Mouse (Mus musculus) neural tube, embryonic 14.5 days (tissue): Measurements from ENCODE around the gene Cd3e. TPM values are rescaled to one million over a fixed set of nuclear protein-coding genes. Genes with fewer than 3 reads are reported as not detected.

Experiments used
- ATAC-seq: fragments of 200-750 bp; cut with Nextera tagmentation; 2 replicates; pipeline ENCODE4 v1.8.0; 2017; ENCODE audit warnings: low read depth, mild to moderate bottlenecking, moderate TSS enrichment, moderate library complexity
- H3K27ac ChIP-seq: fragments of 300-500 bp; sonication (generic); 2 replicates; pipeline ENCODE4 v1.5.1; 2014; ENCODE audit warnings: low read depth, mild to moderate bottlenecking, control low read depth, low read length, moderate library complexity, mixed read lengths
- H3K27me3 ChIP-seq: fragments of 300-500 bp; sonication (generic); 2 replicates; pipeline ENCODE4 v1.6.1; 2014; ENCODE audit warnings: low read length; ENCODE audit not compliant: control insufficient read depth, insufficient read depth
- H3K36me3 ChIP-seq: fragments of 300-500 bp; sonication (generic); 2 replicates; pipeline ENCODE4 v1.6.1; 2014; ENCODE audit warnings: low read length, mixed read lengths; ENCODE audit not compliant: control insufficient read depth, insufficient read depth
- H3K4me1 ChIP-seq: fragments of 300-500 bp; sonication (generic); 2 replicates; pipeline ENCODE4 v1.6.1; 2014; ENCODE audit warnings: low read length; ENCODE audit not compliant: control insufficient read depth, insufficient read depth
- H3K4me2 ChIP-seq: fragments of 300-500 bp; sonication (generic); 2 replicates; pipeline ENCODE4 v1.6.1; 2014; ENCODE audit warnings: mild to moderate bottlenecking, low read depth, low read length, control low read depth
- H3K4me3 ChIP-seq: fragments of 300-500 bp; sonication (generic); 2 replicates; pipeline ENCODE4 v1.5.1; 2014; ENCODE audit warnings: low read depth, low read length, control low read depth, mixed read lengths
- H3K9ac ChIP-seq: fragments of 300-500 bp; sonication (generic); replicated peaks from 2 replicates; pipeline ENCODE4 v1.6.1; 2014; ENCODE audit warnings: low read depth, mild to moderate bottlenecking, control low read depth, low read length, mixed read lengths
- H3K9me3 ChIP-seq: fragments of 300-500 bp; sonication (generic); 2 replicates; pipeline ENCODE4 v1.6.1; 2016; ENCODE audit warnings: low read length; ENCODE audit not compliant: control insufficient read depth
- WGBS: fragments of 180-500 bp; shearing (Covaris S2); extraction: QIAGEN DNeasy Blood & Tissue Kit; methylation state at CpG from one replicate; pipeline ENCODE4 v1.1.7; 2014; 5-methylcytosine and 5-hydroxymethylcytosine counted together
- polyA plus RNA-seq: library from polyadenylated mRNA; unstranded; fragments of >200 nt; fragmentation: Nextera tagmentation; extraction: Ambion mirVana; gene quantifications from 2 replicates; pipeline ENCODE4 v1.2.1, GENCODE M21; 2014

Cd3e gene
- polyA plus RNA-seq, 1 experiment from 2014 or later = 0.31 TPM

GRCm38 (mm10) chr9:44986242-44986781 lies 23.1 kb downstream of the Cd3e start:
- WGBS = 70% methylated on average over 14 of the region's 14 CpGs
- Histone ChIP-seq H3K9ac (no peak overlapping the region), H3K27me3 (no peaks in the 10 kb centered on the region), H3K4me3 (no peak overlapping the region), H3K4me1 (no peaks in the 10 kb centered on the region), H3K27ac (no peak overlapping the region), H3K4me2 (no peak overlapping the region), H3K36me3 (no peaks in the 10 kb centered on the region), H3K9me3 (no peaks in the 10 kb centered on the region)
- ATAC-seq = no peak

- H3K9me3 ChIP-seq = no peaks in the 10 kb centered on the region
- no peaks in the 10 kb centered on the region for H3K36me3 ChIP-seq
- ATAC-seq = no peak
- H3K4me2 ChIP-seq = no peak overlapping the region
- H3K4me1 ChIP-seq = no peaks in the 10 kb centered on the region
- H3K27me3 ChIP-seq = no peaks in the 10 kb centered on the region
- H3K27ac ChIP-seq = no peak overlapping the region
- H3K9ac ChIP-seq = no peak overlapping the region
- H3K4me3 ChIP-seq = no peak overlapping the region
- WGBS = 81% methylated on average over 3 of the region's 3 CpGs
Measured at GRCm38 (mm10) chr9:44985721-44986161, 23.7 kb downstream of the Cd3e start.

- Histone ChIP-seq H3K4me1 (no peaks in the 10 kb centered on the region), H3K27me3 (no peaks in the 10 kb centered on the region), H3K9me3 (no peaks in the 10 kb centered on the region), H3K9ac (no peak overlapping the region), H3K36me3 (no peaks in the 10 kb centered on the region), H3K4me3 (no peak overlapping the region), H3K4me2 (no peak overlapping the region), H3K27ac (no peak overlapping the region)
- no peak for ATAC-seq
- WGBS = 60% methylated on average over 2 of the region's 2 CpGs
Measured at GRCm38 (mm10) chr9:44983001-44983400, 26.4 kb downstream of the Cd3e start.

- Histone ChIP-seq H3K4me3 (no peak overlapping the region), H3K27ac (no peak overlapping the region), H3K4me2 (no peak overlapping the region), H3K36me3 (no peaks in the 10 kb centered on the region), H3K9me3 (no peaks in the 10 kb centered on the region), H3K27me3 (no peaks in the 10 kb centered on the region), H3K9ac (no peak overlapping the region), H3K4me1 (no peaks in the 10 kb centered on the region)
- ATAC-seq = no peak
- 93% methylated on average over 3 of the region's 3 CpGs for WGBS
Measured at GRCm38 (mm10) chr9:44982531-44982930, 26.9 kb downstream of the Cd3e start.

GRCm38 (mm10) chr9:44982081-44982480 lies 27.3 kb downstream of the Cd3e start:
- WGBS = 92% methylated on average over 8 of the region's 8 CpGs
- Histone ChIP-seq H3K4me2 (no peak overlapping the region), H3K27me3 (no peaks in the 10 kb centered on the region), H3K36me3 (no peaks in the 10 kb centered on the region), H3K9me3 (no peaks in the 10 kb centered on the region), H3K4me1 (no peaks in the 10 kb centered on the region), H3K9ac (no peak overlapping the region), H3K27ac (no peak overlapping the region), H3K4me3 (no peak overlapping the region)
- ATAC-seq = no peak

- no peaks in the 10 kb centered on the region for H3K36me3 ChIP-seq
- 81% methylated on average over 4 of the region's 4 CpGs for WGBS
- no peak for ATAC-seq
Measured at GRCm38 (mm10) chr9:44981676-44982075, 27.8 kb downstream of the Cd3e start, which contains the start of gene Cd3d. Cd3d (plus strand) TSS chr9:44981786.

GRCm38 (mm10) chr9:44981104-44981503 lies 28.3 kb downstream of the Cd3e start:
- Histone ChIP-seq H3K27me3 (no peaks in the 10 kb centered on the region), H3K9me3 (no peaks in the 10 kb centered on the region), H3K4me2 (no peak overlapping the region), H3K27ac (no peak overlapping the region), H3K36me3 (no peaks in the 10 kb centered on the region), H3K9ac (no peak overlapping the region), H3K4me1 (no peaks in the 10 kb centered on the region), H3K4me3 (no peak overlapping the region)
- 89% methylated on average over 2 of the region's 2 CpGs for WGBS
- ATAC-seq = no peak

More at GRCm38 (mm10) chr9:44981676-44982075, 27.8 kb downstream of the Cd3e start, which contains the start of gene Cd3d:
- no peaks in the 10 kb centered on the region for H3K27me3 ChIP-seq
- no peaks in the 10 kb centered on the region for H3K9me3 ChIP-seq
- no peak within 1 kb of the TSS for H3K4me3 ChIP-seq
- H3K4me2 ChIP-seq = no peak within 1 kb of the TSS
- no peaks in the 10 kb centered on the region for H3K4me1 ChIP-seq
- H3K27ac ChIP-seq = no peak within 1 kb of the TSS
- H3K9ac ChIP-seq = no peak within 1 kb of the TSS

GRCm38 (mm10) chr9:44980242-44980641 lies 29.2 kb downstream of the Cd3e start, which contains the start of gene Cd3g:
Cd3g (minus strand) TSS chr9:44980431.
- no peak within 1 kb of the TSS for H3K4me2 ChIP-seq
- no peaks in the 10 kb centered on the region for H3K27me3 ChIP-seq
- 71% methylated on average over 3 of the region's 3 CpGs for WGBS
- H3K4me3 ChIP-seq = no peak within 1 kb of the TSS
- no peaks in the 10 kb centered on the region for H3K36me3 ChIP-seq
- no peaks in the 10 kb centered on the region for H3K9me3 ChIP-seq
- H3K27ac ChIP-seq = no peak within 1 kb of the TSS
- H3K4me1 ChIP-seq = no peaks in the 10 kb centered on the region
- no peak for ATAC-seq
- no peak within 1 kb of the TSS for H3K9ac ChIP-seq

- Histone ChIP-seq H3K9ac (no peak overlapping the region), H3K4me2 (no peak overlapping the region), H3K9me3 (no peaks in the 10 kb centered on the region), H3K4me1 (no peaks in the 10 kb centered on the region), H3K27ac (no peak overlapping the region), H3K27me3 (no peaks in the 10 kb centered on the region), H3K4me3 (no peak overlapping the region), H3K36me3 (no peaks in the 10 kb centered on the region)
- no peak for ATAC-seq
- WGBS = 85% methylated on average over 7 of the region's 7 CpGs
Measured at GRCm38 (mm10) chr9:44979806-44980205, 29.6 kb downstream of the Cd3e start.
